Mouse (Mus musculus): ENCODE results near the gene Atg4d. TPM values are rescaled to one million over a fixed set of nuclear protein-coding genes. Genes with fewer than 3 reads are reported as not detected.
"Not testable (repeated sequence)": the region's sequence is repeated elsewhere in the genome, so short reads cannot be mapped to it uniquely, and the experiment has no call there.

Atg4d gene
- 6.1 and 14.8 TPM in 2 replicates for total RNA-seq (2017)

DNA sequence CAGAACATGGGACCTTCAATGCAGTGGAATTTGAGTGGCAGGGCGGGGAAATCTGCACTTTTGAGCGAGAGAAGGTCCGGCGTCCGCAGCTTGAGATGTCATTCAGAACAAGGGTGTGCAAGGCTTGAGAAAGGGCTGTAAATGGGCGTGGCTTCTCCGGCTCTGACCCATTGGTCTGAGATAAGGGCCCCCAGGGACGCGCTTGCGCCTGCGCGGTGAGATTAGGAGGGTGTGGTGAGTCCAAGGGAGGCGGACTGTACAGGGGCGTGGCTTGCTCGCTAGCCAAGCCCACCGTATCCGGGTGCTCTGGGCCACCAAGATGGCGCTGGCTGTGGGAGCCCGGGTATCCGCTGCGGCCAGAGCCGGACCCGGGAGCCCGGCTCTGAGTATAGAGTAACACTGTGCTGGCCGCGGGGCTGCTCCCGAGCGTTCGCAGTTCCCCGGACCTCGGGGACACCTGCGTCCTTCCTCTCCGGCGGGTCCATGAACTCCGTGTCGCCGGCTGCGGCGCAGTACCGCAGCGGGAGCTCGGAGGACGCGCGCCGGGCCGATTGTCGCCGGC is at the start of gene Atg4d:
Gene Atg4d, plus strand, starts transcription at position 294 of the 562 bp plus-strand sequence.
- ATAC-seq (replicated peaks; ENCODE audit: low read depth, poor library complexity, severe bottlenecking), result peak; percentile 95

DNA sequence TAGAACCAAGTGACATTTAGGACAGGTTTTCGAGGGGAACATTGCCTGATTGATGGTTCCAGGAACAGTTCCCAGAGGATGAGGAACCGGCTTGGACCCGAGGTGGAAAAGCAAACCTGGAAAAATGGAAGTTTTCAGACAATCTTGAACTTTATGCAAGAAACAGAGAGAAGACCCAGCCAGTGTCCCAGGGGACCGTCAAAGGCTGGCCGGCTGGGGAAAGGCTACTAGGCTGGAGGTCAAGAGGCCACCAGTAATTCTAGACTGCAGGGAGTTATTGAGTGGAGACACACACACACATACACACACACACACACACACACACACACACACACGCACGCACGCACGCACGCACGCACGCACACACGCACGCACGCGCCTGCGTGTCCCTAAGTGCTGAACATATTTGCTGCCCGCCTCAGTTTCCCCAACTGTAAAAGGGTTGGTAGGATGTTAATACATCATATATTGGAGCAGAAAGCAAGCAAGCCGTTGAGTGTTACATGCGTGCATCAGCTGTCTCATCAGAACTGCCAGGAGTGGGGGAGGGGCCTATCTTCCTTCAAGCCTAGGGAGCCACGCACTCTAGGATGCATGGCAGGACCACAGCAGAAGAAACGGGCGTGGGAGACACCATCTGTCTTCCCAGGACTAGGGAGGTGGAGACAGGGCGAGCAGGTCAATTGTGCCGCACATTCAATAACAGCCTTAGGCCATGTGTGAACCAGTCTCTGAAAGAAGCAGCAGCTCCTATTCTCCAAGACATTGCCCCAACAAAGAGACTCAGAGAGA is 48.8 kb upstream of the Atg4d start:
- ATAC-seq (replicated peaks; ENCODE audit: low read depth, poor library complexity, severe bottlenecking), result no peak

DNA sequence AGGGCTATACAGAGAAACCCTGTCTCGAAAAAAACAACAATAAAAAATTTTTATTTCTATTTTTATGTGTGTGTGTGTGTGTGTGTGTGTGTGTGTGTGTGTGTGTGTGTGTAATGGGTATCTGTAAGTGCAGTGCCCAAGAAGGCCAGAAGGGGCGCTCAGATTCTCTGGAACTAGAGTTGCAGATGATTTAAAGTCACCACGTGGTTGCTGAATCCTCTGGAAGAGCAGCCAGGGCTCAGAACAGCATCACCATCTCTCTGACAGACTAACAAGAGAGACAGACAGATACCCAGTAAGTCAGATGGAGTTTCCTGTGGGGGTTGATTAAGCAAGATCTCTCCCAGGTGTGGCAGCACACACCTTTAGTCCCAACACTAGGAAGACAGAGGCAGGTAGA is 45.3 kb upstream of the Atg4d start:
- no peak for ATAC-seq (replicated peaks; ENCODE audit: low read depth, poor library complexity, severe bottlenecking)

DNA sequence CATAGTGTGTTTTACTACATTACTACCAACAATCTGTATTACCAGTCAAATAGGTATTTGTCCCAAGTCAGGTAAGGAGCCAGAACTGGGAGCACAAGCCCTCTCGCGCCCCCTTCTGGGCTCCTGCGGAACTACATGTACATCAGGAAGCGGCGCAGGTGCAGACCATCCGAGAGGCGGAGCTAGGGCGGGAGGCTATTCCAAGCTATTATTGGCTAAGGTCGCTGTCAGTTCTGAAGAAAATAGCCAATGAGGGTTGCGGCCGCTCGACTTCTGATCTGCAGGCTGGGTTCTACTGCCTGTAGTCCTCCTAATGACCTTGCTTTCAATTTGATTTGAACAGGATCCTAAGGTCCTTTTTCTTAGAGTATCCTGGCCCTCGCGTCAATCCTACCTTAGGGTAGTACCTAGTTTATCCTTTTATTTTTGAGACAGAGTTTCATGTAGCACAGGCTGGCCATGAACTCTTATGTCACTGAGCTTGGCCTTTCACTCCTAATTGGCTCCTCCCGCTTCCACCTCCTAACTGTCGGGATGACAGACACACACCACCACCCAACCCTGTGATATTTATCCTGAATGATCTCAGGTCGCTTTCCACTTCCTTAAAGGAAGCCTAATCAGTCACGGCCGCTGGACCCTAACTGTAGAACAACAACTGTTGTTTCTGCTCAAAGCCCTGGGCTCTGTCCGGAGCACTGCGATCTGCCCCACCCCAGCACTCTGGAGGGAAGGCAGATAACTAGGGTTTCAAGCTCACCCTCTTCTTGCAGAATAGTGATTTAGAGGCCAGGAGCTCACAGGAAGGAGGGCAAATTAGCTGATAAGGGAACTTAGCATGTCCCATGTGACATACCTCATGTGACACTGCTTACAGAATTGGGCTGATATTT is 44.4 kb upstream of the Atg4d start:
- ATAC-seq (replicated peaks; ENCODE audit: low read depth, poor library complexity, severe bottlenecking), result peak; percentile 87

DNA sequence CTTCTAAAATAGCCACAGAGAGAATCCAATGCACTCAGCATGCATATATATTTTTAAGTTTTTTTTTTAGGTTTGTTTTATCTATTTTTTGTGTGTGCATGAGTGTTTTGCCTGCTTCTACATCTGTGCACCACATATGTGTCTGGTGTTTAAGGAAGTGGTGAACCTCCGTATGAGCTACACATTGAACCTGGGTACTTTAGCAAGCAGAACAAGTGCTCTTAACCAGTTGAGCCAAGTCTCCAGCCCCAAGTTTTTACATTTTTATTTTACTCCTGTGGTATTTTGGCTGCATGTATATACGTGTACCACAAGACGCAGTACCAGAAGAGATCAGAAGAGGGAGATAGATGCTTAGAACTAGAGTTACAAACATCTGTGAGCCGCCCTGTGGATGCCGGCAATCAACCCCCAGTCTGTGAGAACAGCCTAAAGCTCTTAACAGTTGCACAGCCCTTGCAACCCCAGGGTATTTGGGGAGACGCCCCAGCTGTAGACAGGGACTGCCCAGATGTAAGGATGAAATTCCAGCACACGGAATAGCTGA is 43.6 kb upstream of the Atg4d start:
- peak; percentile 72 for ATAC-seq (replicated peaks; ENCODE audit: low read depth, poor library complexity, severe bottlenecking)

DNA sequence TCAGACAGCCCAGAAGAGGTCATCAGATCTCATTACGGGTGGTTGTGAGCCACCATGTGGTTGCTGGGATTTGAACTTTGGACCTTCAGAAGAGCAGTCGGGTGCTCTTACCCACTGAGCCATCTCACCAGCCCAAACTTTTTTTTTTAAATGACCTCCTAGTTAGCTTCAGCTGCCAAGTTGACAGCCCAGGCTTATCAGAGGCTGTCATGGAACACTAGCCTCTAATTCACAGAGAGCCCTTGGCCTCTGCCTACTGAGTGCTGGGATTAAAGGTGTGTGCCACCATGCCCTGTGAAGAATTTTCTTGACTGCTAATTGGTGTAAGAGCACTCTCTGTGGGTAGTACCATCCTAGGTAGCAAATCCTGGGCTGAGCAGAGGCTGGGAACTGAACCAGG is 41.6 kb upstream of the Atg4d start:
- not testable (repeated sequence) for ATAC-seq (replicated peaks; ENCODE audit: low read depth, poor library complexity, severe bottlenecking)

DNA sequence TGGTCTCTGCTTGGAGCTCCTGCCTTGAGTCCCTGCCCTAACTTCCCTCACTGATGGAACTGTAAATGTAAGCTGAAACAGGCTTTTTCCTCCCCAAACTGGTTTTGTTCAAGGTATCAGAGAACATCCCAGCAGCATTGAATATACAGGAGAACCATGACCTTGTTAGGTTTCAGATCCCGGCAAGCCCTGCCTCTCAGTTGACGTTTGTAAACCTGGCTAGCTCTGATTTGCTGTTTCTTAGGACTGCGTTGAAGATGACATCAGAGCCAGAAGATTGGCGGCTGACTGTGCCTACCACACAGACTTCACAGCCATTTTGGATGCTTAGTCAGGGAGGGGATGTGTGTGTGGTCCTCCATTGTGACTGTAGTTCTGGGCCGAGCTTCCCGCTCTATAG is 41.2 kb upstream of the Atg4d start:
- no peak for ATAC-seq (replicated peaks; ENCODE audit: low read depth, poor library complexity, severe bottlenecking)

DNA sequence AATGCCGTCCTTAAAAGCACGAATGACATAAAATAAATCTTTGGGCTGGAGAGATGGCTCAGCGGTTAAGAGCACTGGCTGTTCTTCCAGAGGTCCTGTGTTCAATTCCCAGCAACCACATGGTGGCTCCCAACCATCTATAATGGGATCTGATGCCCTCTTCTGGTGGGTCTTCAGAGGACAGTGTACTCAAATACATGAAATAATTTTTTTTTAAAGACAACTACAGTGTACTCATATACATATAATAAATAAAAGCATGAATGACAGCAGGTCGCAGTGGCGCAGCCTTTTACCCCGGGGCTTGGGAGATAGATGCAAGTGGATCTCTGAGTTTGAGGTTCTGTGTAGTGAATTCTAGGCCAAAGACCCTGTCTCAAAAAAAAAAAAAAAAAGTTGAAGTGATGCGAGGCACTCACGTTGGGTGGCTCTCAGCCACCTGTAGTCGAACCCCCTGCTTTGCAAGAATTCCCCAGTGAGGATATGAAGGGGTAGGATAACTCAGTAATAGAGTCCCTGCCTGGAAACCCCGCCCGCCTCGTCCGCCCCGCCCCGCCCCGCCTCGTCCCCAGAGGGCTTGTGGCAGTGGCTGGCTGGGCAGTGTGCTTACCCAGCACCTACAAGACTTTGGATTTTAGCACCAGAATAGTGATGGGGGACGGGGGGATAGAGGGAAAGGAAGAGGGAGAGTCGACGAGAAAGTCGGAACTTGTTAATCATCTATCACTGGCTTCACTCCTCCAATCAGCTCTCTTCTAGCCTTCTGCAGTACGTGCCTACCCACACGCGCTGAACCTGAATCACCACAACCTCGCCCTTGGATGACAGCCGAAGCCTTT is 40.3 kb upstream of the Atg4d start:
- no peak for ATAC-seq (replicated peaks; ENCODE audit: low read depth, poor library complexity, severe bottlenecking)

DNA sequence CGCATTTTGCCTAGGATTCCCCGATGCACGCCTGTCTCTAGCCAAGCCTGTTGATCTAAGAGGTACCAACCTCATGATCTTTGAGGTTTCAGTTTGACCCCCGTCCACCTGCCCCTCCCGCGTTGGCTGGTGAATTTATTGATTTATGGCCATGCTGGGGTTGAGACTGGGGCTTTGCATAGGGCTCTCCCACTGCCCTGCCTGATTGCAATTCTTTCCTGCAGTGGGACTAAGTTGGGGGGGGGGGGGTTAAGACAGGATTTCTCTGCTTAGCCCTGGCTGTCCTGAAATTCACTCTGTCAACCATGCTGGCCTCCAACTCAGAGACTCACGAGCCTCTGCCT is 39.7 kb upstream of the Atg4d start:
- ATAC-seq (replicated peaks; ENCODE audit: low read depth, poor library complexity, severe bottlenecking), result no peak

DNA sequence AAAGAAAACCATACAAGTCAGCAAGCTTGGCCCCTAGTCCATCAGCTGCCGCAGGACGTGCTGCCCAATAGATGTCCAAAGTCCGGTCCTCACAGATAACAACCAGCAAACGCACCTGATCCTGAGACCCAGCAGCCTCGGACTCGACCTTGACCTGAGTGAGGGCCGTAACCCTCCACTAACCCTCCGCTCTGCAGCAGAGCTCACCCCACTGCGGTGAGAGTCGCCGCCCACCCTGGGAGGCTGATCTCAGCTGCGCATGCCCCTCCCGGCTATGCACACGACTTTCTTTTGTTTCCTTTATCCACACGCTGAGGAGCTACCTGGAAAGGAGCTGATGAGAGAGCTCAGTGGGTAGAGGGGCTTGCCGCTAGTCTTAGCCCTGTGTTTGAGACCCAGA is 37.8 kb upstream of the Atg4d start:
- ATAC-seq (replicated peaks; ENCODE audit: low read depth, poor library complexity, severe bottlenecking), result peak; percentile 52

DNA sequence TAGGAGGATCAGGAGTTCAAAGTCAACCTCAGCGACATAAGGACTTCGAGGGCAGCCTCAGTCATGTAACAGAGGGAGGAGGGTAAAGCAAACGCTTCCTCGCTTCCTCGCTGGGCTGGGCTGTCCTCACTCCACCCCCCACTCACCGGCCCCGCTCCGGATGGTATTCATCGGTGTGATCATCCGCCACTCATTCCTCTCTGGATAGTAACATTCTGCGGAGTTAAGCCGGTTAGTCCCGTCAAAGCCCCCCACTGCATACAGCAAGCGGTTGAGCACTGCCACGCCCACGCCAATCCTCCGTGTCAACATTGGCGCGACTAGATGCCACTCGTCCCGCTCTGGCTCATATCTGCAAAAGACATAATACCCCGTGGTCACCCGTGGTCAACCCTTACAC is 33.5 kb upstream of the Atg4d start:
- ATAC-seq (replicated peaks; ENCODE audit: low read depth, poor library complexity, severe bottlenecking), result no peak

DNA sequence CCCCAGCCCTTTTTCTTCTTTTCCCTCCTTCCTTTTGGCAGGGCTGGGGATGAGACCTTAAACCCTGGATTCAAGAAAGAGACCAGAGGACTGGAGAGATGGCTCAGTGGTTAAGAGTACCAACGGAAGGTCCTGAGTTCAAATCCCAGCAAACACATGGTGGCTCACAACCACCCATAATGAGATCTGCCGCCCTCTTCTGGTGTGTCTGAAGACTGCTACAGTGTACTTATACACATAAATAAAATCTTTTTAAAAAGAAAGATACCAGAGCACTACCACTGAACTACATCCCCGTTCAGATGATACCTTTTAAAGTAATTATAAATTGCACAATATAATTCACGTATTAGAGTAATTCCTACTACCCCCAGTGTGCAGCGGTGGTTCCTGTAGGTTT is 32.2 kb upstream of the Atg4d start:
- no peak for ATAC-seq (replicated peaks; ENCODE audit: low read depth, poor library complexity, severe bottlenecking)

DNA sequence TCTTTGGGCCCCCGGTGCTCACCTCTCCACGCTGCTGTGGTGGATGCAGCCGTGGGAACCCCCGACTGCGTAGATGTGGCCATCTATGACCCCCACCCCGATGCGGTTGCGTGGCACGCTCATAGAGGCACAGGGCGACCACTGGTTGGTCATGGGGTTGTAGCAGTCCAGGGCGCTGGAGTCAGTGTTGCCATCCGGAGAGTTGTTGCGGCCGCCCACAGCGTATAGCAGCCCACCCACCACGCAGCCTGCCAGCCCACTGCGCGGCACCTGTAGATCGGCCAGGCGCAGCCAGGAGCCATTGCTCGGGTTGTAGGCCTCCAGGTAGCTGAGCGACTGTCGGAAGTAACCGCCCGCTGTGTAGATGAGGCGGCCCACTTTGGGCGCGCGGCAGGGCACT is 31.7 kb upstream of the Atg4d start:
- no peak for ATAC-seq (replicated peaks; ENCODE audit: low read depth, poor library complexity, severe bottlenecking)

DNA sequence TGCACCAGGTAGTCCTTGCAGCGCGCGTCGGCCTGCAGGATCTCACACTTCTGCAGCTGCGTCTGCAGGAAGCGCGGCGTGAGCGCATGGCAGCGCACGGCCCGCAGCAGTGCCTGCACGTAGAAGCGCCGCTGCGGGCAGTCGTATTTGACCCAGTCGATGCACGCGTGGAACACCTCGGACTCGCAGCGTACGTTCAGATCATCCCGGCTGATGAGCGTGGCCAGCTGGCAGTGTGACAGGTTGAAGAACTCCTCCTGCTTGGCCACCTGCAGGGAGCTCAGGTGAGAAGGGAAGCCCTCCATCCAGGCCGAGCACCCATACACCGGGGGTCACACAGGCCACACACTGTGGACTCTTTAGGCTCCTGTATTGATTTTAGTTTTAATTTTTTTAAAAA is 31.3 kb upstream of the Atg4d start:
- ATAC-seq (replicated peaks; ENCODE audit: low read depth, poor library complexity, severe bottlenecking), result no peak

DNA sequence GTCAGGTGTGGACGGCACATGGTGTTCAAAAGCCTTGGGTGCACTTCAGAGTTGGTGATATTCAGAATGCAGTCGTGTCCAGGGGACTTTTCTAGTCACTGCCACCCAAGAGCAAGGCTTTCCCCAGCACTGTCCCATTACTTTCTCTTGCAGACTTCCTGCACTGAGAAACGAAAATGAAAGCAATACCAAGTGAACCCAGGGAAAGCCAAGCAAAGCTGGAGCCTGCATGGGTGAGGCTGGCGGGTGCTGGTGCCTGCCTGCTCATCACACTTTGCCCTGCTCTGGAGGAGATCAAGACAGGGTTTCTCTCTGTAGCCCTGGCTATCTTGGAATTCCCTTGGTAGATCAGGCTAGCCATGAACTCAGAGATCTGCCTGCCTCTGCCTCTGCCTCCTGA is 29.8 kb upstream of the Atg4d start:
- ATAC-seq (replicated peaks; ENCODE audit: low read depth, poor library complexity, severe bottlenecking), result no peak

DNA sequence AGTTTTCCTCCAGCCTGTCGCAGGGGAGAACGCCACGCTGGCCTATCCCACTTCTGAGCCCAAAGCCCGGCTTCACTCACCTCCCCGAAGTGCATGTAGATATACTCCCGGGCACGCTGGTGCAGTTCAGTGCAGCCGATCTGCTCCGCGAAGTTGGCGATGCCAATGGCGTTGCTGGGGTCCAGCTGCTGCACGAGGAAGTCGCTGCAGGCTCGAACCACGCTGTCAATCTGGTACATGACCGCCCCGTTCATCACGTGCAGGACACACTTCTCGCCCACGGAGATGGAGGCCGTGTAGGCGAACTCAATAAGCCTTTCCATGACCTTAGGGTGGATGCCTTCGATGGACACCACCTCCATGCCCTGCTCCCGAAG is 28.1 kb upstream of the Atg4d start:
- ATAC-seq (replicated peaks; ENCODE audit: low read depth, poor library complexity, severe bottlenecking), result no peak

DNA sequence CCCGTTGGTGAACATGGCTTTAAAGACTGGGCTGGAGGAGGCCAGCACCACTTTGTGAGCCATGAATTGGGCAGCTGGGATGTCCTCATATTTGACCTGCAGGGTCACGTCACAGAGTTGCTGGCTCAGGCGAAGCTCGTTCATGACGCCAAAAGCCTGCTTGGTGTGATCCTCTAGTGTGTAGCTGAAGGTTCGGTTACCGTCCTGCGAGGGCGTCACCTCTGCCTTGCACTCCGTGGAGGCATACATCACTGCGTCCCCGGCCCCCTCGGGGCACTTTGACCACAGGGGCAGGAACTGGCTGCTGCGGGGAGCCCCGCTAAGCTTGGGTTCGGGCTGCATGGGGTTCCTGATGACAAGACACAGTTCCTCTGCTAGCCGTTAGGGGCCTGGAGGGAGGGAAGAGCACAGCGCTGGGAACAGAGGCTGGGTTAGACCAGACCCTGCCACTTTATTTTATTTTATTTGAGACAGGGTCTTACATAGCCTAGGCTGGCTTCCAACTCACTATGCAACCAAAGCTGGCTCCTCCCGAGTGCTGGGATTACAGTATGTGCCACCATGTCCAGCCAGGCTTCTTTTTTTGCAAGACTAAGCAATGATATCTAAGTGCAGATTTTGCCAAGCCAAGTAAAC is 27.6 kb upstream of the Atg4d start:
- peak; percentile 64 for ATAC-seq (replicated peaks; ENCODE audit: low read depth, poor library complexity, severe bottlenecking)

DNA sequence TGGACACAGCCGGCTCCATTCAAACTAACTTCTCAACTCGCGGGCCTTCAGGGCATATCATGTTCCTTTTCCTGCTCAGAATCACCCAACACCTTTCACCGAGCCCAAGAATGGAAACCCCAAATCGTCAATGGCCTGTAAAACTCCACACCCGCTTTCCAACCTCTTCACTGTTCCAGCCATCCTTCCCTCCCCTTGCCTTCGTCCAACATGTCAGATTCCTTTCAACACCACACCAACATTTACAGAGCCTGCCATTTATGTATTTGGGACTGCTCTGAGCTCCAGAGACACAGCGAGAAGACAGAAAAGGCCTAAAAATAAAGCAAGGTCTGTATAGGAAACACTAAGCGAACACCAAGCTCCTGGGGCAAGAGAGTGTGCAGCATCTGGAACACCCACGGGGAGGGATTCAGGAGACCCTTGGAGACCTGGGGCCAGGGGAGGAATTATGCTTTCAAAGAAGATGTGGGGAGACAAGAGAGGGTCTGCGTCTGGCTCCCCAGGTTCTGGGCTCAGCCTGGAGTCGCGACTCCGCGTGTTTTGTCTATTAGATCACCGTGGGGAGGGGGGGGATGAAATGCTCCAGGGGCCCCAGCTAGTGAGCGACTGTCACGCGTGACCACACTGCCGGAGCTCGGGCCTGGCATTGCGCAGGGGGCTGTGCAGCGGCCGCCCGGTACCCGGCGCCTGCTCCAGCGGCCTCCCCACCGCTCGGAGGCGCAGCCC is 26.9 kb upstream of the Atg4d start:
- no peak for ATAC-seq (replicated peaks; ENCODE audit: low read depth, poor library complexity, severe bottlenecking)

Measured in common myeloid progenitor, adult 5-6 weeks (primary cell).